Mouse (Mus musculus) yolk sac, embryonic 10.5 days (tissue): ENCODE results near the gene Olfr139.

Experiments
- DNase-seq: peaks from one replicate; pipeline ENCODE4 v3.0.0-alpha.2; 2017; ENCODE audit warnings: low spot score

The Olfr139 gene

DNA sequence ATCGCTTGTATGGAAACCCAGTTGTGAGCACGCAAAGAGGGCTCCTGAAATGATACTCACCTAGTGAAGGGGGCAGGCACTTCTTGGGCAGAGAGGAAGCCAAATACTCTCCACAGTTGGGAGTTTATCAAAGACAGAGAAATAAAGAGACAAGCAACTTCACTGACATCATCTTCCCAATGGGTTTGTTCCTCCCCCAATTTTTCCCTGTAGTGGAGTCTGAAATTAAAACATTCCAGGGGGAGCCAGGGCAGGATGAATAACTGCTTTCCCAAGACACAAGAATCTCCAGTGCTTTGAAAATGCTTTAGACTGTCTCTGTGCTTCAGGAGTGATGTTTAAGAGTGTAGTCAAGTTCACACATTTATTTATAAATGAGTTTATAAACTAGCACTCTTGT is at the start of gene Olfr139, which contains the start of gene Olfr399:
TSS of gene Olfr139 (minus strand) at position 101 of the 400 bp plus-strand sequence.
TSS of gene Olfr399 (minus strand) at position 165 of the 400 bp plus-strand sequence.
- no peak for DNase-seq

DNA sequence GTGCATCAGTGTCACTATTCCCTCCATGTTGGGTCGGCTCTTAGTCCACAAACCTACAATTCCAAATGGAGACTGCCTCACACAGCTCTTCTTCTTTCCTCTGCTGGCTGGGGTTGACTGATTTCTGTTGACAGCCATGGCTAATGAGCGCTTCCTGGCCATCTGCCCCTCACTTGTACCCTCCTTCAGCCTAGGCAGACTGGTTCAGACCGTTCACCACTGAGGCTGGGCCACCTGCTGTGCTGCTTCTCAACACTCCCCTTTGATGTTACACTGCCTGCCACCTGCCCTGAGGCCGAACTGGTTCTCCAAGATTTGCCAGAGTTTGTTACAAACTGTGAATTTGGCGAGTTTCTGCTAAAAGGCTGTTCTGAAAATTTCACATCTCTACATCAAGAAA is 48.7 kb upstream of the Olfr139 start:
- no peak for DNase-seq

DNA sequence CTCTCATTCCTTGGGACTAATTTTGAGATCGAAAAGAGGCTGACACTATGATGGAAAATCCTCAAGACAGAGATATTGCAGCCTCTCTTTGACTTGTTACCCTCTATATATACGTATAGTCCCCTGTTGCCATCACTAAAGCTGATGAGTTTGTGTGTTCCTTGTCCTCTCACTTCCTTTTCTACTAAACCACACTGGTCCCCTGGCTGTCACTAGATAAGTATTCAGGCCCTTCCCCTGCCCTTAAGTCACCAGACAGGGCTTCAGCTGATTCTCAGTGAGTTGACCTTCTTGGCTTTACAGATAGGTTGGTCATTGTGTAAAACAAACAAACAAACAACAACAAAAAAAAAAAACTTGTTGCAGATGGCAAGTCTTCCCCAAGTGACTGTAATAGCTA is 45.2 kb upstream of the Olfr139 start:
- no peak for DNase-seq

DNA sequence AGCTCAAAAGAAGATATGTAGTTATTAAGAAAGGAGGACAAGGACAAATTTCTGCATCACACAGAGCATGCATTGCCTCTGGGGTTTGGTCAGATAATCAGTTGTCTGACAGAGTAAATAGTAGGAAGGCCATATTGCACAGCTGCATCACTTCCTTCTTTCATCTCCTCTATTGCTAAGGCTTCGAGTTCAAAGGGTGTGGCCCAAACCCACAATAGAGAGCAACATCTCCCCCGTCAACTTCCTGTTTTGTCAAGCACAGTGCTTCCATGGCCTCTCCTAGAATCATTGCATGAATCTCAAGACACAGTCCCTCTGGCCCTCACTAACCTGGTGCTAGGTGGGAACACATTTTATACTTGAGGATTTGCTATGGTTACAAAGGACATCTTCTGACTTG is 44.4 kb upstream of the Olfr139 start:
- DNase-seq: no peak

DNA sequence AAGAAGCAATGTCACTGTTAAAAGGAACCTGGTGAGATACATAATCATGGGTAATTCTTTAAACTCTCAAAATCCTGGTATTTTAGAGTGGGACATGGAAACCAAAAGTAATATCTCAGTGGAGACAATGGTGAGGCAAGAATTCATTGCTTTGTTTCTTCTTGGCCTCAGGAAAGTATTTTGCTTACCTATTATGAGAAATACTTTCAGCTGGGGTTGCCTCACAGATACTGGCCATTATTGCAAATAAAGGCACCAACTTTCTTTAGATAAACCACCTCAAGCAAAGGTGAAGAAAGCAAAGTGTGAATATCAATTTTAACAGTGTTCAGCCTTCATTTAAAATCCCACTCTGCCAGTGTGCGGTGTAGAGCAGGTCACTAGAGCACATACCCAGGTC is 13.3 kb upstream of the Olfr139 start, which contains the start of gene Zfp616:
TSS of gene Zfp616 (plus strand) at position 301 of the 400 bp plus-strand sequence.
- DNase-seq: no peak

DNA sequence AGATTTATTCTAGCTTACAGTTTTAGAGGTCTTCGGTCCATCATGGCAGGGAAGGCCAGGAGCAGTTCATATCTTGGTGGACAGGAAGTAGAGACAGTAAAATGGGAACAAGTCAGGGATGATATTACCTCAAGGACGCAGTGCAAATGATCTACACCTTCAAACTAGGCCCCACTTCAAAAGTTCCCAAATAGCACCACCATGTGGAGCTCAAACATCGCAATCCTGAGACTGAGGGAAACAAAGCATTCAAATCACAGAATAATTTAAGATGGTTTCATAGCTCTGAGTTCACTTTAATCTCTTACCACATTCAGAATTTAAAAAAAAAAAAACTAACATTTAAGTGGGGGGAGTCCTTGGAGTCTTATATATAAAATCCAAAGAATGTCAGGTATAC is 5.0 kb downstream of the Olfr139 start:
- no peak for DNase-seq
